Mouse (Mus musculus) monocyte, adult 2 months (primary cell): Measurements from ENCODE around the gene Gm21987.
"Not testable (repeated sequence)": the region's sequence is repeated elsewhere in the genome, so short reads cannot be mapped to it uniquely, and the experiment has no call there.

Source experiments
- DNase-seq, 2 experiments: peaks; one replicate each; pipeline ENCODE4 v3.0.0; 2022; ENCODE audit warnings: low spot score in 2 of 2, low read depth in 1 of 2

Gene Gm21987

DNA sequence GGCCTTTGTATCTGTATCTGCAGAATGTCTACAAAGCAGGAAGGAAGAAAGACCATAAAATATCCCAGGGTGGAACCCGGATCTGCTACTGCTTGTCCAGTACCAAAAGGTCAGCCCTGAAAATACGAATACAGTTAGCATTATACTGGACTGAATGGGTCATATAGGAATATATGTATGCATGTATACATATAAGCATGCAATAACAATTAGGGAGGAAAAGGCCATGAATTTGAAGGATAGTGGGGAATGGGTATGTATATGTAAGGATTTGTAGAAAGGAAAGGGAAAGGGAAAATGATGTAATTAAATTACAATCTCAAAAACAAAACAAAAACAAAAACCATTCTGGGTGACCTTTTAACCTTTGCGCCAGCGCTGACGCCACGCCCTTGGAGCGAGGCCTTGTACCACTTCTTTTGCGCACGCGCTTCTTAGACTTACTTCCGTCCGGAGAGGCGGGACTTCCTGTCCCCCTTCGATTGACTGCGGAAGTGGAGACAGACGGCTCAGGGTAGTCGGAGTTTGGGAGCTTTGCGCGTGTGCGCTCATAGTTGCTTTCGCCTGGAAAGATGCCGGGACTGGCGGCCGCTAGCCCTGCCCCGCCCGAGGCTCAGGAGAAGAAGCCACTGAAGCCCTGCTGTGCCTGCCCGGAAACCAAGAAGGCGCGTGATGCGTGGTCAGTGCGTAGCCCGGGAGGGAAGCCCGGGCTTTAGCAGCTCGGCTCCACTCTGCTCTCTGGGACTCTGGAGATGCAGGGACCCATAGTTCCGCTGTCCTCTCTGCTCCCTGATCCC lies at the start of gene Gm21987, which contains the start of gene Cox17:
Gm21987 (plus strand) TSS at position 512 of the 797 bp plus-strand sequence.
Cox17 (plus strand) TSS at position 463 of the 797 bp plus-strand sequence.
- peak; percentile 90 to 92 for DNase-seq

DNA sequence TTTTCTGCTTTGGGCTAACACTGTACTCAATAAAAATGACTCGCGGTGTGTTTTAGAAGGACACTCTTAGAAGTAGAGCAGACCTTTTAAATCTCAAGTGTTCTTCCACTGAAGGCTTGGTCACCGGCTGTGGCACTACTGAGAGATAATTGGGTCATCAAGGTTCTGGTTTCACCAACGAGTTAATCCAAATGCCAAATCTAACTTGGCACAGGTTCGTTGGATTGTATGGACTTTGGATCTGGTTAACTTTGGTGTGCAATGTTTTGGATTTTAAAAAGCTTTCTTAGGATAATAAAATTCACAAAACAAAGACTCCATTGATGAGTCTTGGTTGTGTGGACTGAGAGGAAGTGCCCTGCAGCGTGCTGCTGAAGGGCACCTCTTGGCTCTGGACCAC lies 48.4 kb upstream of the Gm21987 start:
- no peak for DNase-seq

DNA sequence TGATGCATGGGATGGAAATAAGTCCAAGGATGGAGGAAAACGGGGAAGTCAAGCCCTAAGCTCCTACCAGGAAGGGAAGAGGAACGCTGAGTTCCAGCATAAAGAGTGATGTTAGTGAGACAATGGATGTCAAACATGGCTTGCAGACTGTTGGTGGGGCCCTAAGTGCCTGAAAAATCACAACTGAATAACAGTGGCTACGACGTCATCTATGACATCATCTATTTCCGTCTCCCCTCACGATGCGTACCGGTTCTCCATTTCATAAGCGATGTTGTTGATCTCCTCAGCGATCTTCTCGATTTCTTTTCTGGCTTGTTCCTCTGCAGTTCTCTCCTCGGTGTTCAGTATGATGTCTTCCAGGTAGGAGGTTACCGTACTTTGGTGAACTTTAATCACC lies 44.5 kb upstream of the Gm21987 start:
- DNase-seq = no peak

DNA sequence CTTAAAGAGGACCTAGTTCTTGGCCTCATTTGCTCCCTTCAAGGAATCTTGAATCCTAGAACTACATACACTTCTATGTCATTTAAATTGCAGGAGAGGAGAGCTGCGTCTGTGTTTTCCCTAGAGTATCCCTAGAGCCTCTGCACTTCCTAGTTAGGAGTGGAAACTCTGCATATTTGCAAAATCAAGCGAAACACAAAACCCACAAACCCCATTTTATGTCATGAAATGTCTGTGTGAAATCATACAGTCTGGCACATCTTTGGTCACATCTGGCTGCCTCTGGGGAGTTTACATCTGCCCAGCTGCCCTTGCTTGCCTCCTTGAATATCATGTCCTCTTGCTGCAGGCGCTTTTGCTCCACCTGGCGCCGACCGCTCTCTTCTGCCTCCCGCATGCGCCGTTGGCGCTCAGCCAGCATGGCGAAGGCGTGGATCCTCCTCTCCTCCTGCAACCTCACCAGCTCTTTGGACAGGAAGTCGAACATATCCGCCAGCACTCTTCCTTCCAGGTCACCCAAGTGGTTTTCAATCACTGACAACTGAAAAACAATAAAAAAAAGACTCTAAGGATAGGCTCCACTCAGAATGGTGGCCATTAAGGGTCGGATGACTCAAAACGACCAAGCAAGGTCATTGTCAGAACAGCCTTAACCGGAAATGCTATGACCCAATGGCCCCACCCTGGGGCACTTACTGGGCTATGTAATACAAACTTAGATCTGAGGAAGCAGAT lies 42.2 kb upstream of the Gm21987 start:
- DNase-seq = no peak

DNA sequence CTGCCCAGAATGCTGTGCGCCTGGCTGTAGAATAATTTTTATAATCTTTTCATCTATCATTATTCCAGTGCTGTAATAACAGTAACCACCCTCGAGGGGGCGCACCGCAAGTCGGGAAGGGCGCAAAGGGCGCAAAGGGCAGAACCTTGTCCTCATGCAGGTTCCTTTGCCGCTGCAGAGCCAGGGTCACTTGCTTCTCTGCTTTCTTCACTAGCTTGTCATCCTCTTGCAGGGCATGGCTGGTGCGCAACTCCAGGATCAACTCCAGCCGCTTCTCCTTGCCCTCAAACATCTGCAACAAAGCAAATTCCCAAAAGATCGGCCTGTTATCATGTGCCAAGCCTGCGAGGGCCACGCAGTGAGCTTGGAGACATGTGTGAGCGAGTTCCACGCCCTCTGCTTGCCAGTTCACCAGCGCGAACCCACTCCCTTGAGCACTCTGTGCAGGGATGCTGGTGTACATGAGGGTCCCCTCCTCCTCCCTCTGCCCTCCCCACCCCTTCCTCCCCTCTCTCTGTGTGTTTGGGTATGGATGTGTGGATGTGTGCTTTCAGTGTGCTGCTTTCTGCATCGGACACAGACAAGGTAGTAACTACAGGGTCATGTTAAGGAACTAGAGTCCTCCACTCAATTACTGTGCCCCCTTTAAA lies 40.1 kb upstream of the Gm21987 start:
- no peak for DNase-seq

DNA sequence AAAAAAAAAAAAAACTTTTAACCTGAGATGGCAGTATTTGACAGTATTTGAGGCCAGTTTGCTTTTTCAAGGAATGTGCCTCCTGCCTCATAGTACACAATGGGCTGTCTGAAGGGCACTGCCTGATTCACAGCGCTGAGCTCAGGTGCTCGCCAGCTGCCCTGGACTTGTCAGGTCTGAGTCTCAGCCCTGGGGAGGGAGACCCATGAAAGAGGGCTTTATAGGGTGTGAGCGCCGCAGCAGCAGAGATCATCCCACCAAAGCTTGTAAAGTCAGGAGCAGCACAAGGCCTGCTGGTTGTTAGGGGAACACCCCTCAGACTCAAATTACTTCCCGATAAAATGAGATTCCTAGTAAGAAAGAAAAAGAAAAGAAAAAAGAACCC lies 39.6 kb upstream of the Gm21987 start:
- no peak for DNase-seq

DNA sequence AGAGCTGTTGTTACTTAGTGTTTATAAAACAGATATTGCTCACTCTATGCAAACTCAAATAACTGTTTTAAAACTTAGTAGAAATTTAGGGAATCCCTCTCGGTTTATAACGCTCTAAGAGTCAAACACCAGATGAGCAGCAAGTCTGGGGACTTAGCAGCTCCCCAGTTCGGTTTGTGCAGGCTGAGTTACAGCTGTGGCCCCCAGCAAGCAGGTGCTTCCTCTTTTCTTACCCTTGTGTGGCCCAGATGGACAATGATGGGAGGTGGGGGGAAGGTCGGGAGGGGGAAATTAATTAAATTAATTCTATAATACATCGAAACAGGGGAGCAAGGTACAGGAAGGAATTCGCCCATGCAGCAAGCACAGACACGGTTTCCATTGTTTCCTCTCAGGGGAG lies 39.2 kb upstream of the Gm21987 start:
- no peak for DNase-seq

DNA sequence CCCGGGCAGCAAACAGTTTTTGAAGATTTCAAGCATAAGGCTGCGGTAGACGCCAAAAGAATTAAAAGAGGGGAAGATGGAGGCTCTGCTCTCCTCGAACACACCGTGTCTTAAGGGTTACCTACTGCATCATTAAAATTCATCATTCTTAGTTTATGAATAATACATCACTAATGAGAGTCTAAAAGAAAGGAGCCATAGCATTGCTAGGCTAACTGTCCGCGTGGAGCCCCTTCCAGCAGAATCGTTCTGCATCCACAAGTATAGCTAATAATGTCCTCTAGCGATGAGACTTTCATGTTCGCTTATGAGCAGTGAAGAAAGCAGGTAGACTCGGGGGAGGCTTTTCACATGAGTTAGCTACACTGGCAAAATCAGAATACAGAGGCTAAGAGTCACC lies 38.6 kb upstream of the Gm21987 start:
- DNase-seq = no peak

DNA sequence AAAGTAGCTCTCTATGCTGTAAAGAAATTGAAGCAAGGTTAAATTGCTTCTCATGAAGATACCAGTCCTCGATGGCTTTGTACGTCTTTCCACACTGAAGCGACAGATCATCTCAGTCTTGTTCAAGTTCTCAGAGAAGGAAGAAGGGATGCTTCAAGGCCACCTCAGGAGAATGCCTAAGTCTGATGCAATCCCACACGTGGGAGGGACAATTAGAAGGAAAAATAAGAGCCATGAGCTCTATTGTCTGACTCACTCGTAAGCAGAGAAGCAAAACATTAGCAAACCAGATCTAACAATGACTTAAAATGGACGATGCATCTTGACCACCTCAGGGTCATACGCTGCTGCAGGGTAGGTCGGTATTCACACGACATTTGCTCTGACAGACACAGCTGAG lies 28.3 kb upstream of the Gm21987 start:
- no peak for DNase-seq

DNA sequence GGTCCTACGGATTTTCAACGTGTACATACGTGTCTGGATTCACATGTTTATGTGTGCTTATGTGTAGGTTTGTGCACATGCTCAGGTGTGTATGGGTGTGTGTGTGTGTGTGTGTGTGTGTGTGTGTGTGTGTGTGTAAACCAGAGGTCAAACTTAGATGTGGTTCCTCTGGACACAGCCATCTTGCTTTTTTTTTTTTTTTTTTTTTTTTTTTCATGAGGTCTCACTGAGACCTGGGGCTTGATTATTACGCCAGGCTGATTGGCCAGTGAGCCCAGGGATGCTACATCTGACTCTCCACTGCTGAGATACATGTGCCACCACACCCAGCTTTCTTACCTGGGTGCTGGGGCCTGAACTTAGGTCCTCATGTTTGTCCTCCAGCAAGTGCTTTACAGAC lies 27.8 kb upstream of the Gm21987 start:
- no peak for DNase-seq

DNA sequence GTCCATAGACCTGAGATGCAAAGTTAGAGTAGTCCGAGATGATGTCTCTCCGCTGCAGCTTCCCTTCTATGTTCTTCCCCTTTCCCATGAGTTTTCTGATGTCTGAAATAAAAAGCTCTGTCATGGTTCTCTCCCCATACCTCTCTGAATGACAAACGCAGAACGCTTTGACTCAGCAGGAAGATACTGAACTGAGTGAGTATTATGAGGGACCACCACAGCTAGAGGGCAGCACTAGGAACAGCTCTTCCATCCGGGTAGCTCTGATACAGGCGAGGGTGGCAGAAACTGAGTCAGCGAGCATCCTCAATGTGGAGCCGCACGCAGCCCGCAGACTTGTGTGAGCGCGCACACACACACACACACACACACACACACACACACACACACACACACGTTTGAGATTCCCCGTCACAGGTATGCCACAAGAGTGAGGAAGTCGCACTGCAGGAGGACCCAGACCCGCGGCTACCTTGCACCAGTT lies 25.3 kb upstream of the Gm21987 start:
- peak in 1 of 2 experiments; percentile 6 for DNase-seq

DNA sequence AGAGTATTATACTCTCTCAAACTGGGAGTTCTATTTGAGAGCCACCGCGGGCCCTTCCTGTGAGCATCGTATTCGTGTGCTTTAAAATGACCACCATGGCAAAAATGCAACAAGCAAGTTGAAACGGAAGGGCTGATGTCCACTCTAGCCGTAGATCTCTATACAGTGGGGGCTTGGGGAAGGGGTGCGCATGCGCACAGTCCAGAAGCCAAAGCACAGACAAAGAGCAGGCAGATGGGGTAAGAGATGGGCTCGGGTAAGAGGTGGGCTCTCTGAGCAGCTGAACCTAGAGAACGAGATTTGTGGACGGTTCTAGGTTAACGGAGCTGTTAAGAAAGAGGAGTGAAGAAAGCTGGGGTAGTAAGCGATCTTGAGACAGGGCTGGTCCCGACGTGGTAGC lies 22.5 kb upstream of the Gm21987 start:
- DNase-seq = no peak

DNA sequence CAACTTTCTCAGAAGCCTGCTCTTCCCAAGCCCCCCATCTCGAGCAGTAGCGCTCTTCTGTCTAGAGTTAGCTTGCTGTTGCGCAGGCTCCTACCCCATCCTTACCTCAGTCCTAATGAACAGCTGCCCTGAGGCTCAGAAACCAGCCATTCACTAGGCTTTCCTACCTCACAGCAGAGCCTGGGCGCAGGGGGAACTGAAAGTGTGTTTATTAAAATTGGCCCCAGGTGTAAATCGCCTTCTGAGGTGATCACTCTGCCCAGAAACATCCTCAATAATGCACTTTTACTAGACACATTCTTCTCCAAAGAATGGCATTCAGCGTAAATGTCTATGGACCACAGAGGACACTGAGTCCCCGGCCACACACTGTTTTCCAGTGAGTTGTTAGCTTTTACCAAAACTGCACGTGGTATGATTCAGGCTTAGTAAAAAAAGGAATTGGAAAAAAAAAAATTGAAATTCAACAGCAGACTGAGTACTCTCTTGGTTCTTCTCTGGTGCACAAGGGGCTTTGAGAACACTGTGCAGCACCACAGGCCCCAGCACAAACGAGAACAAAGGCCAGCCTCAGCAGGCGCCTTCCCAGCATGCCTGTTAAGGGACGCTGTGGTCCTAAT lies 20.0 kb upstream of the Gm21987 start:
- no peak for DNase-seq

DNA sequence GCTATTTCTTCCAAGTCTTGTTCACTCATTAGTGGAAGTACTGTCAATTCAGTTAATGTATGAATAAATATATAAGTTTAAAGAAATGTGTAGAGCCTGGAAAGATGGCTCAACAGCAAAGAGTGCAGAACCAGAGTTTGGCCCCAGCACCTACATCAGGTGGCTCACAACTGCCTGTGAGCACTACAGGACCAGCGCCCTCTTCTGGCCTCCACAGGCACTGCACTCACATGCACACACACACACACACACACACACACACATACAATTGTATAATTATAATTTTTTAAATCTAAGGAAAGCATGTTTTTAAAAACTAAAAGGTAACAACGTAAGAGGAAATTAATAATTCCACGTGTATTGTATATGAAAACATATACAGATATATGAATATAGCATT lies 17.5 kb upstream of the Gm21987 start:
- no peak for DNase-seq

DNA sequence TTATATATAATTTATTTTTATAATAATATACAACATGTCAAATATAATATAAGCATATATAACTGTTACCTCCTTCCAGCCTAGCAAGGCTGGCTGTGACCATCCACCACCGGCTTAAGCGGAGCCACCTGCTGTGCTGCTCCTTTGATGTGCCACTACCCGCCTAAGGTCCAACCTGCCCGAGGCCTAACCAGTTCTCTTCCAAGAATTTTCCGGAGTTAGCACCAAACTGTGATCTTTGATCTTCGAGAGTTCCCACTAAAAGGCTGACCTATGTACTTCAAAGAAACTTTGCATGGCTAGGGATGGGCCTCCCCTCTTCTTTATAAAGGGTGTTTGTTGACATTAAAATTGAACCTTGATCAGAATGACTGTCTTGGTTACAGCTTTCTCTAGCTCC lies 12.4 kb upstream of the Gm21987 start:
- no peak for DNase-seq

DNA sequence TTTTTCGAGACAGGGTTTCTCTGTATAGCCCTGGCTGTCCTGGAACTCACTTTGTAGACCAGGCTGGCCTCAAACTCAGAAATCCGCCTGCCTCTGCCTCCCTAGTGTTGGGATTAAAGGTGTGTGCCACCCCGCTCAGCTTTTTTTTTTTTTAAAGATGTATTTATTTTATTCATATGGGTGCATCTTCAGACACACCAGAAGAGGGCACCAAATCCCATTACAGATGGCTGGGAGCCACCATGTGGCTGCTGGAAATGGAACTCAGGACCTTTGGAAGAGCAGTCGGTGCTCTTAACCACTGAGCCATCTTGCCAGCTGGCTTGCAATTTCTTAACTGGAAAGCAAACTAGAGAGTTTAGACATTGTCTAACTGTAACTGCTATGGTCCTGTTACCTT lies 8.8 kb upstream of the Gm21987 start:
- not testable (repeated sequence) for DNase-seq

DNA sequence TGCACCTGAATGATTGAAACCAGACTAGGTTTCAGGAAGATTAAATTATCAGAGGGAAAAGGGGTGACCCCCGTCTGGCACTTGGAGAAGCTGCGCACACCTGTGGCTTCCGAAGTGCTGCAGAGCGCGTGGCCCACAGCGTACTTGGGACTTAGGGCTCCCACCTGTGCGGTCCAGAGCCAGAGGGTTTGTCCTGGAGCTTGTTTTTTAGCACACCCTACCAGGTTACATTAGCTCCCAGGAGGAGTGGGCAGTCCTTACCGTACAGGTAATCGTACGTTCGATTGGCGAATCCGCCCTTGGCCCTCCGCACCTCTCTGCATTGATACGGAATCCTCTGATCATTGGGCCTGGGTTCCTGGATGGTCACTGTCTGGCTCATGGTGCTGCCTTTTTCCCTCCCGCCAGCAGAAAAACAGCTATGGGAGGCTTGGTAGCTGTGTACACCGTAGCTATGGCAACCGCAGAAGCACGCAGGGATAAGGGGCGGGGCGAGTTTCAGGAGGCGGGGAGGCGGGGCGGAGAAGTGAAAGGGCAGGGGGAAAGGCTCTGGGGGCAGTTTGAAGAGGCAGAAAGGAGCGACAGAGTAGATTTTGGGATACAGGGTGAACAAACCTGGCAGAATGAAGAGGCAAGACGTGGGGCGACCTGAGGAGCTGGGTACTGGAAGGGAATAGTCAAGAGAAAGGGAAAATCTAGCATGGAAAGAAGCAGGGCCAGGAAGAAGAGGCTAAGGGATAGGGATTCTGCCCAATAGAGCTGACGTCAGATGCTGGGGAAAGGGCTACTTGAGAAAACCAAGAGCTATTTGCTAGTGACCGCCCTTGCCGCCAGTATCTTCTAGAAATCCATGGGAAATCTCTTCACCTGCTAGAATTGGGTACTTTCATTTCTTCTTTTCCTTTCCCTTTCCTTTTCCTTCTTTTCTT lies 5.2 kb upstream of the Gm21987 start, which contains the start of gene Maats1:
Maats1 (minus strand) TSS at position 748 of the 929 bp plus-strand sequence.
- DNase-seq = peak in 1 of 2 experiments; percentile 38

DNA sequence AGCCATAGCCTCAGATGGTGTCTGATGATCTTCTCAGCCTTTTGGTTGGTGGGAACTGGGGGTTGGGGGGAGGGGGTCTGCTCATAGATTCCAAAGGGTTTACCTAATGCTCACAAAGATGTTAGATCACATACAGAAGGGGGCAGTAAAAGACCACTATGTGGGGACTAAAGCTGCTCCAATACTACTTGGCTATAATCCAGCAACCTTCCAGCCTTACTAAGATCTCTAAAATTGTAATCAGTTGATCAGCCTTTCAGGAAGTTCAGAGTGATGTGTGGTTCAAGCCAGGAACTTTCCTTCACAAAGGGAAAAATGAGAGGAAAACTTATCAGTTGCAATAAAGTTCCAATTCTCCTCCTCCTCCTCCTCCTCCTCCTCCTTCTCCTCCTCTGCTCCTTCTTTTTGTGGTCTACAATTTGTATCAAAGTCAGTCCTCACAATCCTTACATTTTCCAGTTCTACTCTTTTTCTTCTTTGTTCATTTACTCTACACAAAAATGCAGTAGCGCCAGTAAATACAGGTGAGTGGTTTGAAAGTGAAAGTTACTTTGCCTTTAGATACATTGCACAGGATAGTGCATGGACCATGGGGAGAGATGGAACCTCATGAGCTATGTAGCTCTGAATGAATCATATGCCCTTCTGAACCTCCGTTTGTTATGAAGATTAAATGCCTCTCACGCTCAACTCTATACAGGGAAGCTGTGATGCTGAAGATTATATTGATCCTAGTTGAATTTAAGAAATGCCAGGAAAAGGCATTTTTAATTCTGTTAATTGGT lies 1.7 kb upstream of the Gm21987 start:
- DNase-seq = no peak

DNA sequence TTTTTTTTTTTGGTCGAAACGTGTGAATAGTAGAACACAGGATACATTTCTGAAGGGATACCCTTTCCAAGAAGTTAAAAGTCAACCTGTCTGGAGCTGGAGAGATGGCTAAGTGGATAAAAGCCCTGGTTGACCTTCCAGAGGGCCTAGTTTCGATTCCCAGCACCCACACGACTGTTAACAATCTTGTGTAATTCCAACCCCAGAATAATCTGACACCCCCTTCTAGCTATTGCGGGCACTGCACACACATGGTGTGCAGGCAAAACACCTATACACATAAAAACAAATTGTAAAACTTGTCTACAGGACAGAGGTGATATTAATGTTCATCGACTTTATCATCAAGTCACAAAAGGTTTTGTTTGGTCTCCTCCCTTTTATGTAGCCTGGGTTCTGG lies 748 bp downstream of the Gm21987 start:
- no peak for DNase-seq
